Mouse (Mus musculus): ENCODE measurements around the gene Lamb3.

Gene Lamb3

GRCm38 (mm10) chr1:193344976-193345375 is 137.5 kb downstream of the Lamb3 start:
- no peak for DNase-seq (ENCODE audit: low spot score)

GRCm38 (mm10) chr1:193346908-193347307 is 139.4 kb downstream of the Lamb3 start:
- DNase-seq (ENCODE audit: low spot score), result no peak

- no peak for DNase-seq (ENCODE audit: low spot score)
Measured at GRCm38 (mm10) chr1:193348261-193348962, 140.9 kb downstream of the Lamb3 start.

GRCm38 (mm10) chr1:193349702-193350545 is 142.4 kb downstream of the Lamb3 start:
- DNase-seq (ENCODE audit: low spot score), result no peak

GRCm38 (mm10) chr1:193350546-193350801 is 143.0 kb downstream of the Lamb3 start:
- no peak for DNase-seq (ENCODE audit: low spot score)

- DNase-seq (ENCODE audit: low spot score), result no peak
Measured at GRCm38 (mm10) chr1:193351583-193351982, 144.1 kb downstream of the Lamb3 start.

GRCm38 (mm10) chr1:193359199-193359598 is 151.7 kb downstream of the Lamb3 start:
- DNase-seq (ENCODE audit: low spot score), result no peak

GRCm38 (mm10) chr1:193361181-193361580 is 153.7 kb downstream of the Lamb3 start:
- DNase-seq (ENCODE audit: low spot score), result no peak

GRCm38 (mm10) chr1:193362078-193362477 is 154.6 kb downstream of the Lamb3 start:
- DNase-seq (ENCODE audit: low spot score), result no peak

GRCm38 (mm10) chr1:193363801-193364231 is 156.3 kb downstream of the Lamb3 start:
- DNase-seq (ENCODE audit: low spot score), result no peak

GRCm38 (mm10) chr1:193368055-193368454 is 160.6 kb downstream of the Lamb3 start:
- no peak for DNase-seq (ENCODE audit: low spot score)

- DNase-seq (ENCODE audit: low spot score), result no peak
Measured at GRCm38 (mm10) chr1:193369091-193369490, 161.6 kb downstream of the Lamb3 start.

GRCm38 (mm10) chr1:193370096-193370495 is 162.6 kb downstream of the Lamb3 start, which contains the start of gene Camk1g:
TSS of gene Camk1g (minus strand) at chr1:193370298.
- DNase-seq (ENCODE audit: low spot score), result no peak

- DNase-seq (ENCODE audit: low spot score), result no peak
Measured at GRCm38 (mm10) chr1:193373906-193374413, 166.5 kb downstream of the Lamb3 start.

- DNase-seq (ENCODE audit: low spot score), result peak; percentile 23
Measured at GRCm38 (mm10) chr1:193376478-193377134, 169.1 kb downstream of the Lamb3 start.

GRCm38 (mm10) chr1:193379634-193380033 is 172.1 kb downstream of the Lamb3 start:
- DNase-seq (ENCODE audit: low spot score), result no peak

GRCm38 (mm10) chr1:193380877-193381276 is 173.4 kb downstream of the Lamb3 start:
- DNase-seq (ENCODE audit: low spot score), result no peak

GRCm38 (mm10) chr1:193381597-193382404 is 174.3 kb downstream of the Lamb3 start:
- no peak for DNase-seq (ENCODE audit: low spot score)

- DNase-seq (ENCODE audit: low spot score), result no peak
Measured at GRCm38 (mm10) chr1:193382435-193382834, 174.9 kb downstream of the Lamb3 start.

- DNase-seq (ENCODE audit: low spot score), result no peak
Measured at GRCm38 (mm10) chr1:193382841-193383462, 175.5 kb downstream of the Lamb3 start.

GRCm38 (mm10) chr1:193386136-193386535 is 178.6 kb downstream of the Lamb3 start:
- peak; percentile 83 for DNase-seq (ENCODE audit: low spot score)
